Mouse (Mus musculus) embryonic fibroblast, embryonic 13.5 days (primary cell): ENCODE data around the gene Auts2.

ENCODE experiments used
- CTCF ChIP-seq: IDR thresholded peaks from 2 replicates; pipeline ENCODE4 v1.5.1; 2011; ENCODE audit warnings: mild to moderate bottlenecking, control low read depth, low read length, moderate library complexity, borderline replicate concordance; ENCODE audit not compliant: insufficient read depth
- POLR2A ChIP-seq: IDR thresholded peaks from 2 replicates; pipeline ENCODE4 v1.6.1; 2011; ENCODE audit warnings: low read depth, mild to moderate bottlenecking, control low read depth, low read length, moderate library complexity

DNA sequence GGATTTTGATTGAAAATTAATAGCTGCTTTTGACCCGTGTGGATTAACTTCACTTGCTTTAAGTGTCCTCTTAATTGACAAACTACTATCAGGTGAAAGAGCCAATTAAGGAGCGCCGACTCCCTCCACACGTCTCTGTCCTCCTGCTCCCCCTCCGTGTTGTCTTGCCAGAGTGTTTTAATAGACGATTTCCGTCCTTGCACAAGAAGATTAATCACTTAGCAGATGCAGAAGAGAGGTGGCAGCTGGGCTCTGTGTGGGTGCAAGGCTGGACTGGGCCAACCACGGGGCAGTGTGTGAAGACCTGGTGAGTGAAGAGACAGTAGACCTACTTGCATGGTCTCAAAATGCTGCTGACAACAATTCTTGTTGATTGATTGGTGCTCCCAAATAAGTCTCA, 800.1 kb downstream of the Auts2 start:
- TF ChIP-seq CTCF (no peak), POLR2A (no peak)
